Mouse (Mus musculus) hindlimb bud, embryonic 11.5 days (tissue): ENCODE measurements around the gene Oit1.

ENCODE experiments used
- DNase-seq: peaks from one replicate; pipeline ENCODE4 v3.0.0-alpha.2; 2012; ENCODE audit warnings: low read depth, low spot score; ENCODE audit errors: extremely low spot score

Gene Oit1

DNA sequence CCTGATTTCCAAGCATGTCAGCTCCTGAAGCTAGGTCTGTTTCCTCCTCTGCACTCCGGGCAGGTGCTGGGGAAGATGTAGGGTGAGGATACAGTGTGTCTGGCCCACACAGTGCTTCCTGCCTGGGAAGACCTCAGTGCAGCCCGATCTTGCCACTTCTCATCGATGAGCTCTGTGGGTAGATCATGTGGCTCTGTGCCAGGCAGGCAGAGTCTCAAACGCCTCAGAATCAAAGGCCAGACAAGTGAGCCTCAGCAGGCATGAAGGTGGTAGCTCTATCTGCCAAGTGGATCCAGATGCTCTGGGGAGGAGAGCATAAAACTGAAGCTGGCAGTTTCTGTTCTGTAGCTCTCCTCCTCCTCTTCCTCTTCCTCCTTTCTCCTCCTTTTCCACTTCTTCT, 38.3 kb downstream of the Oit1 start:
- no peak for DNase-seq

DNA sequence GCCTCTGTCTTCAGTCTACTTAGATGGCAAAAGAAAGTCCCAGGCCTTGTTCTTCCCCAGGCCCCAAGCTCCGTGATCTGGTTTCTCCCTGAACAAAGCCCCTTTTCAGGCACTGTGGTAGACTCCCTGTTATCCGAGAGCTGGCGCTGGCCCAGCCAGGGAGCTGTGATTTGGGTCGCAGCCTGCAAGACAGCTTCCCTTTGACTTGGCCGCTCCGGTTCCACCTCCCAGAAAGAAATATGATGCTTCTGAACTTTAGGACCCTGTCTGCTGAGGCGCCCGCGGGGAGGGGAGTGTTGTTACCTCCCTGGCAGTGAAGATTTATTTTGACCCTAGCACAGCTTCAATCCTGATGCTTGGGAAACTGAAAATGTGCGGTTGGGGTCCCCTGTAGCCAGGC, 42.6 kb downstream of the Oit1 start:
- DNase-seq = no peak

DNA sequence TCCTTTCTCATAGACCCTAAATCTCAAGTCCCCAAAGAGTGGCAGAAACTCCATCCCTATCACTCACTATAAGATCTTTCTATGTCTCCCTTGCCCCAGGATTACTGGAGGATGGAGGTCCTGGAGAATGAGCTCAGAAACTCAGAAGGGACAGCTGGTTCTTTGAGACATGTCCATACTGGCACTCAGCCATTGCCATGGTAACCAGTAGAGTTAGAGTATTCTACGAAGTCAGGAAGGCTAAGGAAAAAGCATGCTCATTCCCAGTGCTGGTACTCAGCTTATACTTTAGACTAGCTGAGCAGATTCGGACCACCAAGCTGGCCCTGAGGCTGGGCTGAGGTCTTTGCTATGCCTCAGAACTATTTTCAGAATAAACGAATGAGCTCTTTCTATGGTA, 44.0 kb downstream of the Oit1 start:
- no peak for DNase-seq

- no peak for DNase-seq
These were observed 46.0 kb downstream of the Oit1 start for GRCm38 (mm10) chr14:8332314-8333252.

GRCm38 (mm10) chr14:8331307-8331905, 47.1 kb downstream of the Oit1 start:
- DNase-seq = no peak

DNA sequence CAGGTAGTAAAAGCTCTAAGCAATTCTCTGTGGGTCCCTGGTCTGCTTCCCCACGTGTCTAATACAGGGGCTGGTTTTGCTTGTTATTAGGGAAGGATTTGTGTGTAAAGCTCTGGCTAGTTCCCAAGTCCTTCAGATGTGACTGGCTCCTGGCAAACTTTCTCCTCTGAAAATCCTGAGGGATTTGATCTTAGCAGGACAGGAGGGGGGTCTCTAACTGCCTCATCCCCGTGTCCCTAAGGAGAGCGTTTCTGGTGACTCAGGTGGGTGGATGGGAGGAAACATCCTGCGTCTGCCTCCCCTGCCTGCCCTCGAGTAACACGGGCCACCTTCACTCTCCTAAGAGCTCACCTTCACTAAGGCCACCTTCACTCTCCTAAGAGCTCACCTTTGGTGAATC, 48.2 kb downstream of the Oit1 start:
- no peak for DNase-seq

DNA sequence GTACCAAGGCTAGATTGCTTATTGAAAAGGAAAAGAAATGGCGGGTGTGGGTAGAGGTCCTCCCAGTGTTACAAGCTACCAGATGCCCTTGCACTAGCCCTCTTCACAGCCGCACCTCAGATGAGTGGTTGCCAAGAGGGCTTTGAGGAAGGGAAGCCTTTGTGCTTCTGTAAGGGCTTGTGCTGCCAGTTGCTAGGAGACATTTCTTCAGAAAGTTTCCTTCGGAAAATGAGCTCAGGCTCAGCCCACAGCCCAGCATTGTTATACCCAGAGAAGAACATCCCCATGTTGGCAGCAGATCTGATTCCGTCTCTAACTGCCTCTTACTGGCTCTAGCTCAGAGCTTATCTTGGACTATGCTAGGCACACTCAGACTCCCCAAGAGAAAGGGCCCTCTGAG, 49.0 kb downstream of the Oit1 start:
- no peak for DNase-seq

DNA sequence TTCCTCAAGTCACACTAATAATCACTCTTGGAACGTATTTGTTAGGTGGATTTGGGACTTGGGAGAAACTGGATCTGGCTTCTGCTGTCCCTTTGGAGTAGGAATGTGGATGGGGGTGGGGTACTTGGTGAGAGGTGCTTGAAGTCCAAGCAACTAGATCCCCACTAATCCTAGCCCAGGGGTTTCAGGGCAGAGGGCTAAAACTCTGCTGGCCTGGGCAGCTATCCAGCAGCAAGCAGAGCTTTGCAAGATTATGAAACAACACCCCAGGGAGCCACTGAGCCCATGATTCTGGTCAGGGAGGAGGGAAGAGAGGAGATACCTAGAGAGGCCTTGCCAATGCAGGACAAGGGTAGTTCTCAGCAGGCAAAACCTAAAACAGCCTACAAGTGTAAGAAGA, 51.2 kb downstream of the Oit1 start:
- DNase-seq = no peak

DNA sequence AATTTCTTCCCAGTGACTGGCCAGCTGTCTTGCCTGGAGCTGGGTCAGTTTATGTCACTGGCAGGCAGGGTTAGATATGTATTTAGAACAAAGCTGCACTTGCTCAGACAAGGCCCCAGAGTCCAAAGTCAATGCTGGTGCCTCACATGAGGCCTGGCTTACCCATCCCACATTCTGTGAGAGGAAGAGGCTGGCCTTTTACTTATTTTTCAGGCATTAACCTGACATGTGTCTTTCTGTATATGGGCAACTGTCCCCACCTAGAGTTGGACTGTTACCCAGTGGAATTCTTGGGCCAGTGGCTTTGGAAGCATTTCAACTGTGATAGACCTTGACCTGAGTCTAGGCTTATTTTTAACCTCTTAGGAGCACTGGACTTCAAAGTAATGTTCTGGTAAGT, 51.6 kb downstream of the Oit1 start:
- no peak for DNase-seq

GRCm38 (mm10) chr14:8325746-8326145, 52.8 kb downstream of the Oit1 start:
- DNase-seq = no peak

- no peak for DNase-seq
These were observed 58.0 kb downstream of the Oit1 start for GRCm38 (mm10) chr14:8320528-8320927.

GRCm38 (mm10) chr14:8317194-8318097, 61.1 kb downstream of the Oit1 start, which contains the start of gene Fam107a:
Fam107a (minus strand) TSS chr14:8318023.
- no peak for DNase-seq

- no peak for DNase-seq
These were observed 62.0 kb downstream of the Oit1 start for GRCm38 (mm10) chr14:8316366-8317193.

GRCm38 (mm10) chr14:8315169-8315568, 63.4 kb downstream of the Oit1 start:
- no peak for DNase-seq

- DNase-seq = no peak
These were observed 64.0 kb downstream of the Oit1 start for GRCm38 (mm10) chr14:8314536-8314935.

DNA sequence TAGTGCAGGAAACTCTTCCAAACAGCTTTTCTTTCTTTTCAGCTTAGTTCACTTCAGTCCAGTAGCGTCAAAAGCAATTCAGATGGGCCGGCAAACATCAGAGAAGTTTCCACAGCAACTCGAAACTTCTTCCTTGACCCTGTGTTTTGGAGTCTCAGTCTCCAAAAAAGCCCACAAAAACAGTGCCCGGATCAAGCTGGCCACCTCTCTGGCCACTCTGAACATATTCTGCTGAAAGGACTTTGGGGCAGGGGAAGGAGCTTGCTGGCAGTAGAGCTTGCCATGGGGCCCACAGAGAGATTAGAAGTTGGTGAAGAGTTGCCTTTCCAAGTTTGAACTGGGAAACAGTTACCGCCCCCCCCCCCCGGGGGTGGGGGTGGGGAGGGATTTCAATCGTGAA, 64.7 kb downstream of the Oit1 start:
- no peak for DNase-seq

- DNase-seq = no peak
These were observed 68.9 kb downstream of the Oit1 start for GRCm38 (mm10) chr14:8309621-8310141.

DNA sequence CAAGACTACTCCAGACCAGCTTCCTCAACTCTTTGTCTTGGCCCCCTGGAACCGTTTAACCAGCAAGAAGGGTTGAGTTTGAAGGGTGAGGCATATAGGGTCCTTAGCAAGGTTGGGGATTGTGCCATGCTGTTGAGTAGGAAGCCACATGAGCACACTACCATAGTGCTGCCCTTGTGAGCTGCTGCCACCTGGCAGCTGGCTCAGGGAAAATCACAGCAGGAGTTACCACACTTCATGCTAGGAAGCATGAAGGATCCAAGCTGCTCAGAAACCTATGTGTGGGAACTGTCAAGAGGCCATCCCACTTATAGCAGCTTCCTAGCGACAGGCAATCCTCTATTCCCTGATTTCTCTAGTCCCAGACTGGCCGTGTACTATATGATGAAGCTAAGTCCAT, 69.9 kb downstream of the Oit1 start:
- no peak for DNase-seq

GRCm38 (mm10) chr14:8306884-8307283, 71.7 kb downstream of the Oit1 start:
- no peak for DNase-seq

- no peak for DNase-seq
These were observed 73.5 kb downstream of the Oit1 start for GRCm38 (mm10) chr14:8305014-8305413.
